Mouse (Mus musculus) hematopoietic stem cell, adult 5-6 weeks (primary cell): ENCODE measurements around the gene Ccl4. TPM values are rescaled to one million over a fixed set of nuclear protein-coding genes. Genes with fewer than 3 reads are reported as not detected.

Source experiments
- ATAC-seq, 2 experiments: fragments of 125-278 bp in 1 of 2; replicated peaks in 1 of 2; 2 replicates each; pipeline ENCODE4 v1.8.0; 2016 to 2017; ENCODE audit warnings: inconsistent platforms in 2 of 2, mild to moderate bottlenecking in 2 of 2, moderate number of reproducible peaks in 2 of 2, low read depth in 1 of 2, moderate TSS enrichment in 1 of 2; ENCODE audit not compliant: low FRiP score in 2 of 2, poor library complexity in 2 of 2, severe bottlenecking in 2 of 2, insufficient read depth in 1 of 2, low TSS enrichment in 1 of 2
- total RNA-seq: library from RNA; stranded (forward); fragments of 172-1452, 232-1000 nt; gene quantifications from 2 replicates; pipeline ENCODE4 v1.2.3, GENCODE M21; 2017

Gene Ccl4
- 160 and 215 TPM in 2 replicates for total RNA-seq

- peak; percentile 48 to 56 for ATAC-seq
Measured at GRCm38 (mm10) chr11:83662204-83662603, at the start of gene Ccl4. Ccl4 (plus strand) TSS chr11:83662584.

- ATAC-seq, result peak in 1 of 2 experiments; percentile 53; a peak in 2 of 4 replicates
Measured at GRCm38 (mm10) chr11:83616586-83616985, 45.8 kb upstream of the Ccl4 start.

GRCm38 (mm10) chr11:83618238-83618637 is 44.1 kb upstream of the Ccl4 start:
- ATAC-seq, result peak in 1 of 2 experiments; percentile 32; a peak in 1 of 4 replicates

- ATAC-seq, result no peak
Measured at GRCm38 (mm10) chr11:83619037-83619436, 43.3 kb upstream of the Ccl4 start.

GRCm38 (mm10) chr11:83623586-83623985 is 38.8 kb upstream of the Ccl4 start:
- ATAC-seq, result no peak

GRCm38 (mm10) chr11:83628808-83629207 is 33.6 kb upstream of the Ccl4 start:
- ATAC-seq, result peak in 1 of 2 experiments; percentile 25; a peak in 1 of 4 replicates

GRCm38 (mm10) chr11:83630630-83631029 is 31.8 kb upstream of the Ccl4 start:
- ATAC-seq, result no peak

- ATAC-seq, result no peak
Measured at GRCm38 (mm10) chr11:83631065-83631464, 31.3 kb upstream of the Ccl4 start.

GRCm38 (mm10) chr11:83632744-83633143 is 29.6 kb upstream of the Ccl4 start:
- 0 out of 4 replicates have a peak, but pooled peaks of 1 of the 2 experiments have one; percentile 37 for ATAC-seq

- no peak for ATAC-seq
Measured at GRCm38 (mm10) chr11:83634425-83634824, 28.0 kb upstream of the Ccl4 start.

- no peak for ATAC-seq
Measured at GRCm38 (mm10) chr11:83634898-83635297, 27.5 kb upstream of the Ccl4 start.

GRCm38 (mm10) chr11:83636742-83637235 is 25.6 kb upstream of the Ccl4 start:
- ATAC-seq, result no peak

- no peak for ATAC-seq
Measured at GRCm38 (mm10) chr11:83638934-83639333, 23.4 kb upstream of the Ccl4 start.

GRCm38 (mm10) chr11:83639533-83639932 is 22.9 kb upstream of the Ccl4 start:
- peak; percentile 33 to 43; a peak in 3 of 4 replicates for ATAC-seq

- peak; percentile 95 to 96 for ATAC-seq
Measured at GRCm38 (mm10) chr11:83640141-83640540, 22.2 kb upstream of the Ccl4 start.

- no peak for ATAC-seq
Measured at GRCm38 (mm10) chr11:83641216-83641615, 21.2 kb upstream of the Ccl4 start.

- ATAC-seq, result no peak
Measured at GRCm38 (mm10) chr11:83645521-83645920, 16.9 kb upstream of the Ccl4 start, which contains the start of gene Rpl9-ps1. Rpl9-ps1 (minus strand) TSS chr11:83645621.

- ATAC-seq, result no peak
Measured at GRCm38 (mm10) chr11:83646356-83647149, 15.8 kb upstream of the Ccl4 start.
